Mouse (Mus musculus) lung, postnatal 10 days (tissue): ENCODE measurements around the gene Myo1h.

ENCODE experiments used
- DNase-seq: peaks from one replicate; pipeline ENCODE4 v3.0.0; 2021

The Myo1h gene

GRCm38 (mm10) chr5:114296693-114297631, 8.0 kb downstream of the Myo1h start:
- DNase-seq: no peak

DNA sequence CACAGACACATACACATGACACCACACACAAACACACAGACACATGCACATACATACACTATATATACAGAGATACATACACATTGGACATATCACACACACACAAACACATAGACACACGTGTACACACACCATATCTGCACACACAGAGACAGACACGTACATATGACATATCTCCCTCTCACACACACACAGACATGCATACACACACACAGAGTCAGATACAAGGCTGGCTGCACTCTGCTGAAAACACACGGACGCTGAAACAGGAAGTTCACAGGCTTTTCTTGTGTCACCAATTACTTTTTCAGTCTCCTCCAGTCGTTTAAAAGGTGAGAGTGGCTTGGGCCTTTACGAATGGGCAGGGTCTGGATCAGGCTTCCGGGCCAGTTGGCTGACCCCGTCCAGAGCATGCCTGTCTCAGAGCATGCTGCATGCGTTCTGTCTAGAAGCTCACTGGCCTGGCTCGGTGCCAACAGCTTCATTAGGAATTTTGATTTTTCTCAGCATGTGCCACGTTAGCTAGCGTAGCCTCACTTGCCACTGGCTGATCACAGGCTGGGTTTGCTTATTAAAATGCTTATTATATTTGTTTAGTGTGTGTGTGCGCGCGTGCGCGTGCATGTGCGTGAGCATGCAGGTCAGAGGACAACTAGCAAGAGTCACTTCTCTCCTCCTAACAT, 9.4 kb downstream of the Myo1h start:
- peak; percentile 38 for DNase-seq

DNA sequence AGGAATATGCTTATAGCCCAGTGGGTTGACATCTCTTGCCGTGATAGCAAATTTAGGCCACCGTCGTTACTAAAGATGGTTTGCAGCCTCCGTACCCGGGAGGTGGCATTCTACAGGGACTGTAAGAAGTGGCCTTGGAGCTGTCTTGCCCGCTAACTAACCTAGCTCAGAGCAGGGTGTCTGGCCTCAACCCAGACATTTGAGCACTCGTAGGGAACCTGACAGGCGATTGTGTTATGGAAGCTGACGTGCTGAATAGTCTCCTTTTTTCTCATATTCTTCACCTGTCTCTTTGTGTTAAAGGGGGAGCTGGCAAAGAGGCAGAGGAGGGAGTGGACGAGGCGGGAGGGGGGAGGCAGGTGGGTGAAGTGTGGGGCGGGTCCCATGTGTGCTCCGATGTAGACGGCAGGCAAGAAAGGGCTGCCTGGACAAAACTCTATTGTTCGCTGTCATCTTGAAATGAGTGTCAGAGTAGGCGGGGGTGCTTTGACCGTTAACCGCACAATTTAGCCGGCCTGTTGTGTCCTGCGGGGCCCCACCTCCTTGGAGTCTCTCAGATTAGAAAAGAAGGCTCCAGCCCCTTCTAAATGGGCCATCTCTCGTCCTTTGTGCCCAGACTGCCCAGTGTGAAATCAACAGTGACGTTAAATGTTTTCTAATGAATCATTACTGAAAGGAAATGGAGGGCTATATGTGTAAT, 10.3 kb downstream of the Myo1h start:
- no peak for DNase-seq

DNA sequence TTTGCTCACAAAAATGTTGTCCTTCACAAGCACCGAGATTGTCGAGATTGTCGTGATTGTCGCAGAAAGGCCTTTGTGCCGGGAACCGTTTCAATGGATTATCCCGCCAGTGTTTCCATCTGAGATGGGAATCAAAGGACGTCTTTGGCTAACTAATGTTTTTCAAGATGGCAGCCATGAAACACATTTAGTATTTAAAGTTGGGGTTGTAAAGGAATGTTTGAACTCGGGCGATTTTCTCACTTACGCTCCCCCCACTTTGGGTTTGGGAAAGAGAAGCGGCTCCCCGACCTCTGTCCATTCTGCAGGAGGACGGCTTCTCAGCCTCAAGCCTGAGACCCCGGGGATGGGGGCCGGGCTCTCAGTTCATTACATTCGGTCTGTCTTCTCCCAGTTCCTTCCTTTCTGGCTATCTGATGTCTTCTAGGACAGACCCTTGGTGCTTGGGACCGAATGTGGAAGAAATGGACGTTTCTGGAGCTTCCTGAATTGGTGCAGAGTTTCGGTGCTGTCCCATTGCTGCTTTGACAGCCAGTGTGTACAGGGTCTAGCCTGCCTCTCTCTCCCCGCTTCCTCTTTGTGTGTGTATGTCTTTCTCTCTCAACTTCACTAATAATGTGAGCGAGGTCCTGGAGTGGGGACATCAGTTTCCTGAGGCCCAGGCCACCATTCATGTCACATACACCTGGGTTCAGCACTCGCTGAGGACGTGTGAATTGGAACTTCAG, 11.1 kb downstream of the Myo1h start:
- no peak for DNase-seq

DNA sequence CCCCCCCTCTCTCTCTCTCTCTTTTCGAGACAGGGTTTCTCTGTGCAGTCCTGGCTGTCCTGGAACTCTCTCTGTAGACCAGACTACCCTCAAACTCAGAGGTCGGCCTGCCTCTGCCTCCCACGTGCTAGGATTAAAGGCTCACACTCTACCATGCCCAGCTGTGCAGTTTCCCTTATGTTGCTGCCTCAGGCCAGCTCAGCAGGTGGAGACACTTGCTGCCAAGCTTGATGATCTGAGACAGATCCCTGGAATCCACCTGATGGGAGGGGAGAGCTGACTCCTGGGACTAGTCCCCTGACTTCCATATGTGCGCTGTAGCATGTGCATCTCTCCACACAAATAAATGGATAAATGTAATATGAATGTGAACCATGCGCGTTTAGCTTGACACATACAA, 14.2 kb downstream of the Myo1h start:
- DNase-seq: no peak

DNA sequence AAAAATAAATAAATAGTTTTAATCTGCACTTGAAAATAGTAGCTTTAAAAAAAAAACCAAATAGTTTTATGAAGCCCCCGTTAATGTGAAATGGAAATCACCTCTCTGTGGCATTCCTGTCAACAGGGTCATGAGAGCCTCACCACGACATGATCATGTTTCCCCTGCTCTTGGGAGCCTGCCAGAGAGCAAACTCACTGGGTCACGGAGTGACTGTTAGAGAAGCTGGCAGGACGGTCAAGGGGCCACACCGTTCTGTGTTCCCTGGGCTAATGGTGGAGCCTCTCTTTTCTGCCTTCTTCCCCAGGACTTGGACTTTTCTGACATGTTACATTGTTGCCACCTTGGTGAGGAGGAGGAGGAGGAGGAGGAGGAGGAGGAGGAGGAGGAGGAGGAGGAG, 17.5 kb downstream of the Myo1h start:
- no peak for DNase-seq

GRCm38 (mm10) chr5:114308765-114309679, 20.1 kb downstream of the Myo1h start:
- DNase-seq: peak; percentile 36

- no peak for DNase-seq
These were observed 20.7 kb downstream of the Myo1h start for GRCm38 (mm10) chr5:114309680-114310036.

- no peak for DNase-seq
These were observed 34.3 kb downstream of the Myo1h start for GRCm38 (mm10) chr5:114323105-114323790.

DNA sequence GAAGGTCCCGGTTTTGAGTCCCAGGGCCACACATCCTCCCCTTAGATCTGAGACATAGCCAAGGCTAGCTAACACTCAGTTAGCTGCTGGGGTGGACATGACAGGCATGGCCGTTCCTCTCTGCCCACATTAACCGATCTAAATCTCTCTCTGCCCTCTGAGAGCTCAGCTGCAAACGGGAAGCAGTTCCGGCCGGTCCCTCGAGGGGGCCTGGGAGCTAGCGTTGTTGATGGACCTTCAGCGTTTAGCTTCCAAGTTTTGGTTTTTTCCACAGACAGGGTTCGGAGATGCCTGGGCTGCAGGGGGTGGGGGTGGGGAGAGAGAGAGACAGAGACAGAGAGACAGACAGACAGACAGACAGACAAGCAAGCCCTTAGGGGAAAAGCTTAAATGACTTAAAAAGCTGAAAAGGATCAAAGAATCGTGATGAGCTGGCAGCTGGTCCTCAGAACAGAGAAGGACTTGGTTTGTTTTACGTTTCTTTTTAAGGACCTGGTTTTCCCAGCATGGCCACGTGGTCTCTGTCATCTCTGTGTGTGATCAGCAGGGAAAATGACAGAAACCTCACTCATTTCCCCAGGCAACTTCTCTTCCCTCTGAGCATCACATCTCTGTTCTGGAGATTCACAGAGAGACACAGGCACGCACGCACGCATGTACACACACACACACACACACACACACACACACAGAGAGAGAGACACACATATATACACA, 35.0 kb downstream of the Myo1h start:
- peak; percentile 81 for DNase-seq

- no peak for DNase-seq
These were observed 54.0 kb downstream of the Myo1h start for GRCm38 (mm10) chr5:114342996-114343395.

DNA sequence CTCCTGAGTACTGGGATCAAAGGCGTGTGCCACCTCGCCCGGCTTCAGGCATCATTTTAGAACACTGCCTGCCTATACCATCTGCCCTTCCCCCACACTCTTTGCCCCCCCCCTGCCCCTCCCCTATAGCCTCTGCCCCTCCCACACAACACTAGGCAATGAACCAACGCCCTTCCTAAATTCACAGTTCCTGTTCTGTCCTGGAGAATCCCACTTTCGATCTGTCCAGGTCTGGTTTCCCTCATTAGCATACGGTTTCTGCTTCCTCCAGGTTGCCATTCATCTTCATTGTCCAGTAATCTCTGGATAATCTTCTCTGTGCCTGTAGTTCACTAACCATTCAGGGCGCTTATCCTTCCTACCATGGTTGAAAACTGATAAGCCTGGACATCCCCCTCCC, 54.6 kb downstream of the Myo1h start:
- DNase-seq: no peak

GRCm38 (mm10) chr5:114345538-114345937, 56.6 kb downstream of the Myo1h start:
- DNase-seq: no peak

- DNase-seq: no peak
These were observed 58.0 kb downstream of the Myo1h start for GRCm38 (mm10) chr5:114347005-114347404.

DNA sequence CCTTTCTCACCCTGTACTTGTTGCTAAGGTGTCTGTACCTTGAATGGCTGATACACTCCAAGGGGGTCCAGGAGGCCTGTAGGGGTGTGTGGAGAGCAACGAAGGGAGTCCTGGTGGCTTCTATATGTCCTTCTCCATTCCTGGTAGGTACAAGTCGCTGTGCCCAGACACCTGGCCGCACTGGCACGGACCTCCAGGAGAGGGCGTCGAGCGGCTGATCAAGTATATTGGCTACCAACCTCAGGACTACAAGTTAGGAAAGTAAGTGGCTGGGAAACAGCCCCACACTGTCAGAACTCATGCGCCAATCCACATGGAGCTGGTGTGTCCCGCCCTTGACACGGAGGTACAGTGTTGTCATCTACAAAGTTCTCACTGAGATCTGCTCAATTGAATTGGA, 62.5 kb downstream of the Myo1h start:
- no peak for DNase-seq

DNA sequence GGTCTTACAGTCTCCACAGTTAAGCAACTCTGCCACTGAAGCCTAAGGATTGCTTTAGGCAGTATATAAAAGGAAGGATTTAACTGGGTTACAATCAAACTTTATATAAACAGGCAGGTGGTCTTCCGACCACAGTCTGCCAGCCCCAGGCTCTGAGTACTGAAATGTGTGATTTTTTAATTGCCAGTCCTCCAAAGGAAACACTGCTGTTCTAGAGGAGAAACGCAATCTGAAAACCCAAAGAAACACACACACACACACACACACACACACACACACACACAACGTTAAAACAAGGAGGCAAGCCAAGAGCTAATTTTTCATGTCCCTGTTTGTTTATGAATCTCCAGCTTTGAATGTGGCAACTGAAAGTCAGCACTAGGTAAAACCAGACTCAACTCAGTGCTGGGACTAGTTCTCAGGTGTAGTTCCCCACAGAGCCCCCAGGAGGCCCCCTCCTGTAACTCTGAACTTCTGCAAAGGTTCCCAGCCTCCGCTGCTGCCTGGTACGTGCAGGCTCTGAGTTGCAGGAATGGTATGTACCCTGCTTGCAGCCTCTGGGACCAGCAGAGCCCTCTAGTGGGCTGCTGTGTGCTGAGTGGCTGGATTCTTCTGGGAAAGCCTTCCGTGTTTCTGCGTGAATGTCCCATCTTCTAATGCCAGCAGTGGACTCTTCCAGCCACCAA, 67.4 kb downstream of the Myo1h start:
- DNase-seq: peak; percentile 95

DNA sequence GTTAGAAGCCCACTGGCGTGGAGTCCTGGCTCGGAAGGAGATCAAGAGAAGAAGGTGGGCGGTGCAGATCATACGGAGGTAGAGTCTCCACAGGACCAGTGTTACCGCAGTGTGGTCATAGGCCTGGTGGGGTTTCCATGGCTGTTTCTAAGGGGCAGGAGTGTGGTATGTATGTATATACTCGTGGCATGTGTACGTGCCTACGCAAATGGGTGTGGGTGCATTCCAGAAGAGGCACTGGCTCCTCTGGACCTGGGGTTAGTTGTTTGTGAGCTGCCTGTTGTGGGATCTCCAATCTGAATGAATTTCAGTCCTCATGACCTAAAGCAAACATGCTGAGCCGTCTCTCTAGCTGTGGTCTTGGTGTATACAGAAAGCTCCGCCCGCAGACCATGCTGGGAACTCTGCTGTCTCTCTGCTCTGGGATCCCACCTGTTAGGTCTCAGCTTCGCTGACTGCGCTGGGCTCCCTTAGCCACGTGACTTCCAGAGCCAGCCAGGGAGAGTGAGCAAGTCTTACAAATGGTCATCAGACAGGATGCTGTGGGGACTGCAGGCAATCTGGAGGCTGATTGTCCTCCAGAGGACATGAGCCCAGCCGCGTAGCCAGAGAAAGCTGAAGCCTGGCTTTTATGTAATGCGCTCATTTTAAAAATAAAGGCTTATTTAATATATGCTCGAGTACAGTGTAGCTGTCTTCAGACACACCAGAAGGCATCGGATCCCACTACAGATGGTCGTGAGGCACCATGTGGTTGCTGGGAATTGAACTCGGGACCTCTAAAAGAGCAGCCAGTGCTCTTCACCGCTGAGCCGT, 68.2 kb downstream of the Myo1h start:
- peak; percentile 64 for DNase-seq

- DNase-seq: no peak
These were observed 69.9 kb downstream of the Myo1h start for GRCm38 (mm10) chr5:114358833-114359232.

DNA sequence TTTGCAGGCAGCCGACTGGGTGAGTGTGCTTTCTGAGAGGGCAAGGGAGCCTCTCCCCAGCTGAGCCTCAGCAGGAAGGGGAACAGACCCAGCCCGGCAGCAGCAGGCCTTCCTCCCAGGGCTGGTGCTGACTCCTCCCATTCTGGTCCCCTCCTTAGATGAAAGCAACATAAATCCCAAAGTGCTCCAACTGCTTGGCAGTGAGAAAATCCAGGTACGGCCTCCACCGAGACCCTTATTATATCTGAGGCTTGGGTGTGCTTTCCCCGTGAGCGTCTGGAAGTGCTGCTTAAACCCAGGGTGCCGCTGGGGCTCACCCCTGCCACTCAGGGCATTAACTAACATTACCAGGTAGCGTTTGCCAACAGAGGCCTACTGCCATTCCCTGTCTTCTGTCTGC, 70.6 kb downstream of the Myo1h start:
- DNase-seq: no peak
